ENCODE assay signal across 32 mouse cellular contexts in genomic region chr3:69195251-69195650, GRCm38 (mm10). TPM values are rescaled to one million over a fixed set of nuclear protein-coding genes. Genes with fewer than 3 reads are reported as not detected.
DNase-seq lines count a peak whose midpoint lies in the region; ATAC-seq lines count a peak whose summit lies in the region.
"Had no signal": no experiment of that assay in that cellular context is flagged by ENCODE, and none has a peak within 500 bp of the region (broad histone marks: within the 10 kb centered on the region; RNA-seq: fewer than 3 reads in every experiment).

No protein-coding gene starts in this region.

- no peak overlapping the region for H3K9ac ChIP-seq in kidney, embryonic 16.5 days (replicated peaks; ENCODE audit: low read length)
- no peak overlapping the region for H3K9ac ChIP-seq in neural tube, embryonic 12.5 days
- H3K9ac ChIP-seq: embryonic facial prominence, embryonic 13.5 days; forebrain, embryonic 12.5 days; forebrain, embryonic 15.5 days; hindbrain, embryonic 12.5 days; hindbrain, embryonic 15.5 days had no signal

- ATAC-seq in kidney, embryonic 16.5 days (ENCODE audit: low FRiP score, low TSS enrichment): peak; percentile 69; the same call in 1 of the 2 replicates
- 0 out of 2 replicates have a peak, but pooled peaks have one; percentile 44 for ATAC-seq in neural tube, embryonic 12.5 days (ENCODE audit: low FRiP score, low read depth)
- ATAC-seq: CD4-positive, CD25-positive, alpha-beta regulatory T cell, adult 4 months; forebrain, embryonic 15.5 days had no signal

- no peak overlapping the region for H3K4me2 ChIP-seq in kidney, embryonic 16.5 days (replicated peaks; ENCODE audit: low read depth, low read length)
- no peak overlapping the region for H3K4me2 ChIP-seq in neural tube, embryonic 12.5 days (replicated peaks)
- H3K4me2 ChIP-seq: embryonic facial prominence, embryonic 13.5 days; forebrain, embryonic 12.5 days; forebrain, embryonic 15.5 days; heart, embryonic 11.5 days; hindbrain, embryonic 12.5 days; hindbrain, embryonic 15.5 days had no signal

- no peaks in the 10 kb centered on the region for H3K36me3 ChIP-seq in kidney, embryonic 16.5 days (ENCODE audit: insufficient read depth, low read length)
- H3K36me3 ChIP-seq in neural tube, embryonic 12.5 days: no peaks in the 10 kb centered on the region
- H3K36me3 ChIP-seq: embryonic facial prominence, embryonic 13.5 days; forebrain, embryonic 12.5 days; forebrain, embryonic 15.5 days; hindbrain, embryonic 12.5 days; hindbrain, embryonic 15.5 days had no signal

- no peaks in the 10 kb centered on the region for H3K9me3 ChIP-seq in kidney, embryonic 16.5 days (ENCODE audit: low read length)
- H3K9me3 ChIP-seq in neural tube, embryonic 12.5 days: no peaks in the 10 kb centered on the region
- H3K9me3 ChIP-seq: embryonic facial prominence, embryonic 13.5 days; forebrain, embryonic 12.5 days; forebrain, embryonic 15.5 days; hindbrain, embryonic 12.5 days; hindbrain, embryonic 15.5 days had no signal

- peaks cover 10% of the 10 kb centered on the region; the same call in 1 of the 2 replicates for H3K4me1 ChIP-seq in kidney, embryonic 16.5 days (ENCODE audit: insufficient read depth, low read length)
- H3K4me1 ChIP-seq in neural tube, embryonic 12.5 days: no peaks in the 10 kb centered on the region
- H3K4me1 ChIP-seq: embryonic facial prominence, embryonic 13.5 days; forebrain, embryonic 15.5 days; hindbrain, embryonic 15.5 days had no signal

- H3K27ac ChIP-seq in kidney, embryonic 16.5 days (ENCODE audit: low read length): no peak overlapping the region
- no peak overlapping the region for H3K27ac ChIP-seq in neural tube, embryonic 12.5 days
- H3K27ac ChIP-seq: embryonic facial prominence, embryonic 13.5 days; forebrain, embryonic 12.5 days; forebrain, embryonic 15.5 days; heart, adult 2 months; hindbrain, embryonic 12.5 days; hindbrain, embryonic 15.5 days had no signal

- 30% methylated on average over 8 of the region's 8 CpGs for WGBS in kidney, embryonic 16.5 days
- 39% methylated on average over 8 of the region's 8 CpGs for WGBS in neural tube, embryonic 12.5 days

- H3K27me3 ChIP-seq in kidney, embryonic 16.5 days (ENCODE audit: insufficient read depth, low read length): no peaks in the 10 kb centered on the region
- no peaks in the 10 kb centered on the region for H3K27me3 ChIP-seq in neural tube, embryonic 12.5 days (replicated peaks)
- H3K27me3 ChIP-seq: embryonic facial prominence, embryonic 13.5 days; forebrain, embryonic 12.5 days; forebrain, embryonic 15.5 days; hindbrain, embryonic 12.5 days; hindbrain, embryonic 15.5 days had no signal

- H3K4me3 ChIP-seq in kidney, embryonic 16.5 days (ENCODE audit: low read length): no peak overlapping the region
- no peak overlapping the region for H3K4me3 ChIP-seq in neural tube, embryonic 12.5 days
- H3K4me3 ChIP-seq: embryonic facial prominence, embryonic 13.5 days; erythroblast, embryonic 14.5 days; forebrain, embryonic 12.5 days; forebrain, embryonic 15.5 days; heart, adult 2 months; hindbrain, embryonic 12.5 days; hindbrain, embryonic 15.5 days had no signal

- peak; percentile 52 for DNase-seq in heart, adult 11 months
- no peak for DNase-seq in heart, adult 8-10 months (ENCODE audit: low spot score)
- DNase-seq in kidney, postnatal 4 days: no peak
- no peak for DNase-seq in neural tube, embryonic 10.5 days (ENCODE audit: extremely low spot score, low spot score)
- DNase-seq: adrenal gland, postnatal 14 days; cerebellum, adult 11 months; cerebellum, adult 2 months; cerebellum, adult 9-11 months; cerebellum, postnatal 25 days; gastrocnemius, postnatal 25 days; heart, adult 2 months had no signal

RNA-seq across cellular contexts. Expression of gene Arl14, which starts 27.0 kb away (rescaled TPM):
- total RNA-seq in heart, adult 8-10 months (2022): not detected
- polyA plus RNA-seq in kidney, embryonic 16.5 days (2015; fragmentation: Nextera tagmentation; extraction: Ambion mirVana): 0.21 and 0.30 TPM in 2 replicates
- polyA plus RNA-seq in neural tube, embryonic 12.5 days (2016; fragmentation: Nextera tagmentation; extraction: Ambion mirVana): not detected in 2 replicates
- total RNA-seq: adrenal gland, adult 2 months; adrenal gland, postnatal 14 days; adrenal gland, postnatal 4 days; common myeloid progenitor, adult 5-6 weeks; gastrocnemius, adult 8-10 months; gastrocnemius, postnatal 25 days; heart, adult 2 months; heart, postnatal 25 days; hematopoietic stem cell, adult 5-6 weeks; MEL had no signal
- polyA plus RNA-seq: adrenal gland, adult 2 months; C2C12; CD4-positive, CD25-positive, alpha-beta regulatory T cell, adult 4 months; cerebellum, adult 2 months; embryonic facial prominence, embryonic 13.5 days; erythroblast, embryonic 14.5 days; forebrain, embryonic 12.5 days; forebrain, embryonic 15.5 days; gonadal fat pad, adult 2 months; heart, adult 2 months; heart, embryonic 11.5 days; heart, embryonic 14.5 days; heart, postnatal 0 days; hindbrain, embryonic 12.5 days; hindbrain, embryonic 15.5 days had no signal
